Mouse (Mus musculus) layer of hippocampus, postnatal 36 days (tissue): Measurements from ENCODE around the gene Usp20. TPM values are rescaled to one million over a fixed set of nuclear protein-coding genes. Genes with fewer than 3 reads are reported as not detected.
"Not testable (repeated sequence)": the region's sequence is repeated elsewhere in the genome, so short reads cannot be mapped to it uniquely, and the experiment has no call there.

Source experiments
- DNase-seq, 2 experiments: peaks; one replicate each; pipeline ENCODE4 v3.0.0; 2022
- total RNA-seq, 2 experiments: library from RNA; stranded (reverse); gene quantifications; 2 replicates each; pipeline ENCODE4 v1.2.3; 2021

The Usp20 gene
- 10 to 100 TPM; 79.3 to 80.4 TPM for total RNA-seq

DNA sequence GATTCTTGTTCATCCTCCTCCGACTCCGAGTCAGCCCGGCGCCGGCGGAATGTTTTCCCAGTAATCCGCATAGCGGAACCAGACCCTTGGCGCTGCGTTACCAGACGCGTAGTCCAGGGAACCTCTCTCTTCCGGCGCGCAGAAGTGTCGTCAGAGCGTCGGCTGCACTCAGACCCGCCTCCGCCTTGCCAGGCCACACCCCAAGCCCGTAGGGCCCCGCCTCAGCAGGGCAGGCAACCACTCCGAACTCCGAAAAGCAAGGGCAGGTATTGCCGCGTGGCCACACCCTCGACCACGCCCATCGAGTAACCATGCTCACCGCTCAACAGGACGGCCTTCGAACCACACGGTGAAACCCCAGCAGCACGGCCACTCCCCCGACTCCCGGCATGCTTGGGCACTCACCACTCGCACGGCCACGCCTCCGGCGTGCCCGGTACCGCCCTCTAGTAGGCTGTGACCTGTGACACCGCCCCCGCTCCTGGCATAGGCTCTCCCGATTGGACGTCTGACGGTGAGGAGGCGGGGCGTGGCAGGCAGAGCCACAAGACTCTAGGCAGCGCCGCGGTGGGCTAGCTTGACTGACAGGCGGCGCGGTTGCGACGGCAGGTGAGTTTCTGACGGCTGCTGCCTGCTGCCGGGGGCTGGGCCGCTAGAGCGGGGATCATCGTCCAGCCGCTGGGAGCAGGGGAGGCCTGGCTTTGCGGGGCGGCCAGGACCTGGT lies at the start of gene Usp20, which contains the start of gene BC005624:
Usp20 (plus strand) TSS at position 490 of the 724 bp plus-strand sequence.
BC005624 (minus strand) TSS at position 412 of the 724 bp plus-strand sequence.
- DNase-seq, result peak; percentile 100

DNA sequence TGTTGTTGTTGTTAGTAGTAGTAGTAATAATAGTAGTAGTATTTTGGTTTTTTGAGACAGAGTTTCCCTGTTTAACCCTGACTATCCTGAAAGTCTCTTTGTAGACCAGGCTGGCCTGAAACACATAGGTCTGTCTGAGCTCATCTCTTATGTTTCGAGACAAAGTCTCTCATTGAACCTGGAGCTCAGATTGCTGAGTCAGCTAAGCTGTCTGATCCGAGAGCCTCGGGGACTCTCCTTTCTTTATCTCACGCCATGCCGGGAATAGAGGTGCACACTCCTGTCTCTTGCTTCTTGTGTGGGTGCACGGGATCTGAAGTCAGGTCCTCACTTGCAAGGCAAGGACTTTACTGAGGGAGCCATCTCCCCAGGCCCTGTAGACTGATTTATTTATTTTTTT lies 49.0 kb upstream of the Usp20 start:
- DNase-seq, result no peak

DNA sequence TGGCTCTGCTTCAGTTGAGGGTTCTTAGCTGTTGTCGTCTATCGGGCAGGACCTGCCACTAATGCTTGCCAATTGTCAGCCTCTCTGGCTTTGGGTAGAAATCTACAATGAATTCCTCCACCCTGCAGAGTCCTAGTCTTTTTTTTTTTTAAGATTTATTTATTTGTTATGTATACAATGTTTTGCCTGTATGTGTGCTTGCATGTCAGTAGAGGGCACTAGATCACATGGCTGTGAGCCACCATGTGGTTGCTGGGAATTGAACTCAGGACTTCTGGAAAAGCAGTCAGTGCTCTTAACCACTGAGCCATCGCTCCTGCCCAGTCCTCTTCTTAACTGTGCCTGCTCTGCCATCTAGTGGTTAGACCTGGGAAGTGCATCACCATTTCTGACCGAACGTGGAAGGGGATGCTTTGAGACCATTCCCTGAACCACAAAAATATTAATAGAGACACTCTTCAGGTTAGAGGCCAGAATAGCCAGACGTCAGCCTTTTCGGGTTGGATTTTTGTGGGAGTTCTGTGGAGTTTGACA lies 48.1 kb upstream of the Usp20 start:
- DNase-seq, result peak; percentile 64 to 73

DNA sequence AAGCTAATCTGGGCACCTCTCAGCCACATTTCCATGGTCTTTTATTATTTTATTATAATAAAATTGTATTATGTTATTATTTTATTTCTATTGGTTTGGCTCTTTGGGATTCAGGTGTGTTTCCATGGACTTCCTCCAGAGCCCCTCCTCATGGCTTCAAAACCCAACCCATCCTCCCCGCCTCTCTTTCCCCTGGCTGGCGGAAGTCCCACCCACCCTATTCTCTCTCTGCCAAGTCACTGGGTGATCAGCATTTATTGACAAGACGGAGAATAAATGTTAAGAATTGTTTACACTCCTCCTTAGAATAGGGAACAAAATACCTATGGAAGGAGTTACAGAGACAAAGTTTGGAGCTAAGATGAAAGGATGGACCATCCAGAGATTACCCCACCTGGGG lies 45.3 kb upstream of the Usp20 start:
- no peak for DNase-seq

DNA sequence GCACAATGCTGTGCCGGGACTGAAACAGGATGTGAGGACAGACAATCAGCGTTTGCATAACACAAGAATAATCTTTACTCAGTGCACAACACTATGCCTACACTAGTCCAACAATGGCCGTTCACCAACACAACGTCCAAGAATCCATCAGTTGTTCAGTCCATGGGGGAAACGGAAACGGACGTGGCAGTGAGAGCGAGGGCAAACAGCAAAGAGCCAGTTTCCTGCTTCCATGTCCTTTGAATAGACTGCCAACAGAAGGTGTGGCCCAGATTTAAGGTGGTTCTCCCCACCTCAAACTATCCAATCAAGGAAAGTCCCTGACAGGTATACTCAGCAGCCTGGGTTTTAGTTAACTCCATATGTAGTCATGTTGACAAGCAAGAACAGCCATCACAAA lies 44.3 kb upstream of the Usp20 start:
- no peak for DNase-seq

DNA sequence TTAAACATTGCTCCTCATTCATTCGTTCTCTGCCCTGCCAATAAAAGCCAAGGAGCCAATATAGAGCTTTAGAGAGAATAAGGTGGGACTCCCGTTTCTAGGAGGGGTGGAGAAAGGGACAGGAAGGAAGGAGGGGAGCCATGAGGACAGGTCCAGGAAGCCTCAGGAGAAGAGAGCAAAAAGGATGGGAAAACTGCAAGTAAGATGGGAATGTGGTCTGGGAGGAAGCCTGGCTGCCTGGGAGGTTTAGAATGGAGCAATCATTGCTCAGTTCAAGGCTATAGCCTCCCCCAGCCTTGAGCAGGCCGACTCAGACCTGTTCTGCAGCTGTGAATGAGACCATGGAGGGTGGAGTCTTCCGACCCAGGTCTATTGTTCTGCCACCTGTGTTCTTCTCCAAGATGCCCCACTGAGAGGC lies 43.5 kb upstream of the Usp20 start:
- DNase-seq, result no peak

DNA sequence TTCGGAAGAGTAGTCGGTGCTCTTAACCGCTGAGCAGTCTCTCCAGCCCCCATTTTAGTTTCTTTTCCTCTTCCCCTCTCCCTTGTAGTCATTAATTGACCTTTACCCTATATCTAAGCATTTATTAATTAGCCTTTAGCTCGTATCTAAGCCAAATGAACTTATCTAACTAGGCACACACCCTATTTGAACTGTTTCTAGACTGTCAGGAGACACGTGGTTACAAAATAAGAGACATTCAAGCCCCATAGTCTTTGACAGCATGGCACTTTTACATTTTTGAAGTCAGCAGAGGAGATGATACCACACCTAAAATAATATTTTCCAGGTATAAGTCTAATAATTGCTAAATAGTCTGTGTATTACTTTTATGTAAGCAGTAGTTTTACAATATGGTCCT lies 40.5 kb upstream of the Usp20 start:
- DNase-seq, result no peak

DNA sequence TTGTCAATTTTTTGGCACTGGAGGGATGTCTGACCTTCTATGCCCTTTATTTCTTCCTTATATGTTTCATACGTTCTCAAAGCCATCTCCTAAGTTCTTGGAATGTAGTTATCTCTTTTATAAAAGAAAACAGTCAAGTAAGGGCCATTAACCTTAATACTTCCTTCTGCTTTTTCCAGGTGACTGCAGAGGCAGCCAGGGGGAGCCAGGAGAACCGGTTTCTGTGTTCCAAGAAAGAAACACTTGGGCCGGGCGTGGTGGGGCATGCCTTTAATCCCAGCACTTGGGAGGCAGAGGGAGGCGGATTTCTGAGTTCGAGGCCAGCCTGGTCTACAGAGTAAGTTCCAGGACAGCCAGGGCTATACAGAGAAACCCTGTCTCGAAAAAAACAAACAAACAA lies 40.0 kb upstream of the Usp20 start:
- not testable (repeated sequence) for DNase-seq

DNA sequence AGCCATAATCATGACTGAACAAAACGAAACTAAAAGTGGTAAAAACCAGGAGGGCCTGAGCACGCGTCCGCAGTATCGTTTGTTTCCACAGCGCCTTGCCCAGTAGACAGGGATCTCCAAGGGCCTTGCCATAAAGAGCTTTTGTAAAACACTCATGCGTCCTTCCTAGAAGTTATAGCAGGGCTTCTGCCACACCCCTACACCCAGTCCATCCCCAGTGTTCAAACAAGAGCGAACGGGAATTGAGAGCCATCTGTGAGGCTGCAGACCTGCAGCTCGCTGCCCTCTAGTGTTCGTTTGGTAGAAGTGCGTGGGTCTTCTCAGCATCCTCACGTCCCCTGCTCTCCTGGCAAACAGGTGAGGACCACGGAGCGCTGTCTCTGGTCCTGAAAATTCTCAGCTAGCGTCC lies 39.5 kb upstream of the Usp20 start:
- peak in 1 of 2 experiments; percentile 49 for DNase-seq

DNA sequence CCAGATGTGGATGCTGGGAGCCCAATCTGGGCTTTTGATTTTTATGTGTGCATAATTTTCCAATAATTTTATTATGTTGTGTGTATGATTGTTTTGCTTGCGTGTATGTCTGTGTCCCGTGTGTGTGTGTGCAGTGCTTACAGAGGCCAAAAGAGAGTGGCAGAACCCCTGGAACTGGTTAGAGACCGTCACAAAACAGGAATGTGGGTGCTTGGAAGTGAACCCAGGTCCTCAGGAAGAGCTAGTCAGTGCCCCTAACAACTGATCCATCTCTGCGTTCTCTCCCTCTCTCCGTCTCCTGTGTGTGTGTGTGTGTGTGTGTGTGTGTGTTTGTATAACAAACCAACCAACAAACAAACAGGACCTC lies 29.6 kb upstream of the Usp20 start:
- no peak for DNase-seq

DNA sequence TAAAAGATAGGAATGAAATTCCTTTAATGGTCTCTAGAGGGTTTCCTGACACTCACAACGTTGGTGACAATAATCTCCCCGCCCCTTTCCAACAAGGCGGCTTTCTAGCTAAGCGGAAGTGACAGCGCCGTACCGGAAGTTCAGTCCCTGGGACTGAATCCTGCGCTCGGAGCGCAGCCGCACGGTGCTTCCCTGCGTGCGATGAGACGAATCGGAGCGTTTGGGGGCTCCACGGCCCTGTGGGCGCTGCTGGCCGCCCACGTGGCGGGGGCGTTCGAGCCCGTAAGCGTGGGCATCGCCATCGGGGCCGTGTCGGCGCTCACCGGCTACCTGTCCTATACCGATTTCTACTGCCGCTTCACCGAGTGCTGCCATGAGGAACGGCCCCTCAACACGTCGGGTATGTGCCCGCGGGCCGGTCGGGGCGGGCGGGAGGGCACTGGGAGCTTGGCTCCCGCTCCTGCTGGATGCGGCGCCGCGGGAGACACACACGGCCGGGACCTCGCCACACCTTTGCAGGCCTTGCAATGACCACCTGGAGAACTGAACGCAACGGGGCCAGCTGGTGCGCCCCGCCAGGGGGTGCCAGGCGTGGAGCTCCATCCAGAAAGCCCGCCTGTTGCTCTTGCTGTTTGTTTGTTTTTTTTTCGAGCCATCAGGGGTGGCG lies 29.1 kb upstream of the Usp20 start, which contains the start of gene Tor1b:
Tor1b (plus strand) TSS at position 136 of the 667 bp plus-strand sequence.
- DNase-seq, result peak; percentile 87

DNA sequence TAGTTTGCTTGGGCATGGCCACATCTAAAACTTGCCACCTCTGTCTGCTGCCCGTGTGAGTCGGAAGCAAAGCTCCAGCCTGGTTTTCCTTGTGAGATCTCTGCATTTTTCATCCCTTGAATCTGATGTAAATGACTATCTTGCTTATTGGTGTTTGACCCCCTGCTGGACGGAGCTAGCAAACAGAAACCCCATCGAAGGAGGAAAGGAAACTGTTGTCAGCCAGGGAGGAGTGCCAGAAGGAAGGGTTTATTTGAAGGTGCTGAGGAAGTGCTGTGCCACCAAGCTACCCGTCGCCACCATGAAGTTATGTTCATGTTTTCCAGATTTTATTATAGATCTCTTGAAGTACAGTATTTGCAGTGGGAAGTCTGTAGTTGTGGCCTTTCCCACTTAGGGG lies 27.3 kb upstream of the Usp20 start:
- no peak for DNase-seq

DNA sequence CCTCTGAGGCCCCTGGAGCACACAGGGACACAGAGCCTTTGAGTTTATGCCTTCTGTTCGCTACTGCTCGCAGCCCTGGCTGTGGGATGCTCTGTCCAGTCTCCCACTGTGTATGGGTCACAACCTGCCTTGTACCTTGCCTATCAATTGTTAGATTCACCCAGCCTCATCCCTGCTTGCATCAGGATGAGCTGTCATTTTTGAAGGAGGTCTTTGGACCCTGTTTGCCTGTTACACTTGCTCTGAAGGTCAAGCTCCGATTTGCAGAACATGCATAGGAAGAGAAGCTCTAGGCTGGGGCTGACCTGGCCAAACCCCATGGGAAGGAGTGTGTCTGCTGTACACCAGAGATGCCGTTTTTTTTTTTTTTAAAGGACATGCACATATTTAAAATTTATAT lies 24.6 kb upstream of the Usp20 start:
- DNase-seq, result no peak

DNA sequence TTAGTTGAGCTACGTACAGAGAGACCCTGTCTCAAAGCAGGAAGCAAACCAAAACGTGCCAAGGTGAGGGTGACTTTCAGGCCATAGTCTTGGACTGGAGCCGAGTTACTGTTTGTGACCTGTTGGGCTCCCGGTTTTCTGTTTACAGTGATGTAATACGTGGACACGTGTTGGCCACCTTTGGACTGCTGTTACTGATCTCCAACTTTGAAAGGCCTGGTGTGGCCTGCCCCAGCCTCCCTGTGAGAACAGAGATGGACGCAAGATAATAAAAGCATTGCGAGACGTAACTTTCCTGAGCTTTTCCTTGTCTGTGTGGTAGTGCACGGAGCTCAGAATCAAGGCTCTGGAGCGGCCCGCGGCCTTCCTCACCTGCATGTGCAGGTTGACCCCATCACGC lies 23.4 kb upstream of the Usp20 start:
- no peak for DNase-seq

DNA sequence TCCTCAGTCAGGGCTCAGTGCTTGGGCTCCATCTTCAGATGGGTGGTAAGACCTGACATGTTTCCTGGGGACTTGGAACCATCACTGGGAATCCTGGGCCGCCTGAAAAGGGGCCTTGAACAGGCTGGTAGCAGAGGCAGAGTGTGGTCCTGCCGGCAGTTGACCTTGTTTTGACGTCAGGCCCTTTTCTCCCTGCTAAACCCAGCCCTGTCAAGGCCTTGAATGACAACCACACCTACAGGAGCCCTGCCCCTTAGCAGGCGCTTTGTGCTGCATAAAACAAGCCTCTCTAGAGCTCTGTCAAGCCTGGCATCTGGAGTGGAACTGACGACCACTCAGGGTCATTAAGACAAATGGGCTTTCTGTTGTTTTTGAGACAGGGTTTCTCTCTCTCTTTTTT lies 22.2 kb upstream of the Usp20 start:
- no peak for DNase-seq

DNA sequence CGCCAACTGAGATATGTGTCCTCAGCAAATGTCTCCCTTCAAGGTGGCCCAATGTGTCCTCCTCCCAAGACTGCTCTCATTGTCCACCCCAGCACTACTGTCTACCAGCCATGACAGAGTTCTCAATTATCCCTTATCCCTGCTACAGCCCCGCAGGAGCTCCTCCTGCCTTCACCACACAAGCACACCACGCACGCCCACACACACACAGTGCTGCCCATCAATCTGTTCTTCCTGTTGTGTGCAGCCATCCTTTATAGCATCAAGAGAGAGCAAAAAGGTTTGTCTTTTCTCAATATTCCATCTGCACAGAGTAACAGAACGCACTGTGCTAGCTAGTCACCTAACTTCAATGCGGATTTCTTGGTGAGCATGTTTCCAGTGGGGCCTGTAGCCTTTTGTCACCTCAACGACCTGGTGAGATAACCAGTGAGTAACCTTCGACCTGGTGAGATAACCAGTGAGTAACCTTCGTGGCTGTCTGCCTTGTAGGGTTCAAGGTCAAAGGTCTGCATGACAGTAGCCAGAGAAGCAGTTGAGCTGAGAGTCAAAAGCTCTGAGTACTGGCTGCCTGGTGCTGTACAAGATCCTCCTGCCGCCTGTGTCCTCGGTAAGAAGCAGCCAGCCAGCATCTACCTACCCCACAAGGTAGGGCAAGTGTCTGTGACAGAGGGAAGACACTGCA lies 19.4 kb upstream of the Usp20 start:
- no peak for DNase-seq

DNA sequence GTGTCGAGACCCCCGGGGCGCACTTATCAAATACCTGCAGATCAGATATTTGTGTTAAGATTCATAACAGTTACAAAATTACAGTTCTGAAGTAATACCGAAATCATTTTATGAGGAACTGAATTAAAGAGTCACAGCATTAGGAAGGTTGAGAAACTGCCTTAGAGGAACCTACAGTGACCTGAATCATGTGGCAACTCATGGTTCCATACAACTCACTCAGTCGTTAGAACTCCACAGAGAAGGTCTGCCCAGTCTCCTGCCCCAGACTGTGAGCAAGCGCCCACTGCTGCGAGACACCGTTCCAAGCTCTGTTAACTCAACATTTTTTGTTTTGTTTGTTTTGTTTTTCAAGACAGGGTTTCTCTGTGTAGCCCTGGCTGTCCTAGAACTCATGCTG lies 16.5 kb upstream of the Usp20 start:
- DNase-seq, result no peak

DNA sequence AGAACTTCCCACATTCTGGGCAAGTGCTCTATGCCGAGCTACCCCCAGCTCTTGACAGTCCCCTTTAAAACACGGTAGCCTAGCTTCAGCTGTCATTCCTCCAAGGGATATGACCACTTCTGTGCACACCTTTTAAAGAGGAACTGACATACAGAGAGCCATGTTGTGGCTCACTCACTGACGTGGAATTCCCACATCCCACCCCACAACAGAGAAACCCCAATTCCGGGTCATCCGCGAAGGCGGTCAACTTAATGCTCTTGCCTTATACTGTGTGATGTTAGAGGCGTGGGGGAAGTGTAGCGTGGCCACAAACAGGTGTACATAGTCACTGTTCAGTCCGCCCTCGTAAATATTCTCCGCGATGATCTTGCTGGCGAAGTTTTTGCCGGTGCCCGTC lies 15.3 kb upstream of the Usp20 start:
- no peak for DNase-seq

DNA sequence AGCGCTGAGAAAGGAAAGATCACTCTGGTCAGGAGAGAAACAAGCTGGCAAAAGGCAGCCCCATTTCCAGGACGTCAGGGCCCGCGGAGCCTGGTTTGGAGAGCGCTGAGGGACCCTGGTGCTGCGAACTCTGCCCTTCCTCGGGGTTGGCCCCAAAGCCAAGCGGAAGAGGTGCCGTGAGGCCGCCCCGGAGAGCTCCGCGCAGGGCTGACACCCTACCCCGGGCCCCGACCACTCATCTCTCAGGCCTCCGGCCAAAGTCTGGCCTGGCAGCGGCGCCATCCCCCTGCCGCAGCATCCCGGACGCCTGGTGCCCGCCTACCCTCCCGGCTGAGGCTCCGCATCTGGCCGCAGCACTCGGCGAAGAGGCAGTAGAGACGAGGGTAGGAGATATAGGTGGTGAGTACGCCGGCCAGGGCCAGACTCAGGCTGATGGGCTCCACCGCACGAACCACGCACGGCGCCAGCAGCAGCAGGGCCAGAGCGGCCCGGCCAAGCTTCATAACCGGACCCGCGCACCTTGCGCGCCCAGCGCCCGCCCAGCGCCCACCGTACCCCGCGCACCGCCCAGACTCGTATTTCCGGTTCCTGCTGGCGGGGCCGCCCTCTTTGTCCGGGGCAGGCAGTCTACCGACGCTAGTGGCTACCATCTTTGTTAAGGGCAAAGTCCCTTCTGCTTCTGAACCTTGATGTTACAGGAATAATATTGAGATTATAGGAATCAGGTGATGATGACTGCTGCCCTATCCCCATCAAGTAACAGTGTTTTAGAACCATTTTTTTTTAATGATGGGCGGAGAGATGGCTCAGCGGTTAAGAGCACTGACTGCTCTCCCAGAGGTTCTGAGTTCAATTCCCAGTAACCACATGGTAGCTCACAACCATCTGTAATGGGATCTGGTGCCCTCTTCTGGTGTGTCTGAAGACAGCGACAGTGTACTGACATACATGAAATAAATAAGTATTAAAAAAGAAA lies 14.4 kb upstream of the Usp20 start, which contains the start of gene Tor1a:
Tor1a (minus strand) TSS at position 582 of the 976 bp plus-strand sequence.
- DNase-seq, result peak; percentile 89 to 91

DNA sequence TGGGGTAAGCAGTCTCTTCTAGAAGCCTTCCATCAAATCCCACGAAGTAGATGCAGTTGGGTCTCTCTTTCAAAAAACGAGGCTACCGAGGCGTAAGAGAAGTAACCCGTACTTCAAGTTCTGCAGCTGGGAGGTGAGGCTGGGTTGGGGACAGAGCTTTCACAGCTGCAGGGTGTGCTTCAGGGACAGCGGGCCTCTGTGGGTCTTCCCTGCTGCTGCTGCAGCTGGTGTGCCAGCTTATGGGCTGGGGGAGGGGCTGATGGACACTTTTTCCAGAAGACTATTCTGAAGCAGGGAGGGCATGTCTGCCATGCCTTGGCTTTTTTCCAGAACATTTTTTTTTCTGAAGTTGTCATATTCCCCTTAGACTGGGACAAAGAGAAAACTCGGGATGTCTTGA lies 945 bp downstream of the Usp20 start:
- no peak for DNase-seq

DNA sequence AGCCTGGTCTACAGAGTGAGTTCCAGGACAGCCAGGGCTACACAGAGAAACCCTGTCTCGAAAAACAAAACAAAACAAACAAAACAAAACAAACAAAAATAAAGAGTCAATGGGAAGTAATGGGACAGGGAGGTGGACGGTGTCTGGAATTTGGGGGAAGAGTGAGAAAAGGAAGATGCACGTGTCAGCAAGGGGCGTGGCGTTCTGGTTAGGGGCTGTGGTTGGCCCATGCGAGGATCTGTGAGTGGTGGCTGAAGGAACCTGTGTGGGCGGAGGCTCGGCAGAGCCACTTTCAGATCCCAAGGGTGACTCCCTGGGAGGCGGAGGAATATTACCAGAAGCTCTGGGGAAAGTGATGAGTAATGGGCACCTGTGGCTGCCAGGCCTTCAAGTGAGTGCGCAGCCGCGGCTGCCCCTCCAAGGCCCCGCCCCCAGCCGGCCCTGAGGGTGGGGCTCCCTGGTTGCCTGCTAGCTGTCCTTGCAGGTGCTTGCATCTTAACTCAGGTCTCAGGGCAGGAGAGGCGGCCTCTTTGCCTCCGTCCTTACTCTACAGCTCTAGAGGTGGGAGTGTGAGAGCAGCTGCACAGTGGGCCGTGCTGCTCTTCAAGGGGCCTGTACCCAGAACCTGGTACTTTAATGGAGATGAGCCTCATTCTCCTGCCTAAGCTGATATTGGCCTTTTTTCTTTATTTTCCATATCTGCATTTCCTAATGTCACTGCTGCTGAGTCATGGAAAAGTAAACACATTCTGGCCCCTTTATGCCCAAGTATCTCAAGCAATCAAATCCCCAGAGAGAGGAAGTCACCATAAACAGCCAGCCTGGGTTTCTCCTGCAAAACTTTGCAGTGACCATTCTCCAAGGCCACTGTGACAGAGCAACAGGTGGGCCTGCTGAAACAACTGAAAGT lies 3.3 kb downstream of the Usp20 start:
- DNase-seq, result no peak
